Mouse (Mus musculus): ENCODE data around the gene Ccdc107. TPM values are rescaled to one million over a fixed set of nuclear protein-coding genes. Genes with fewer than 3 reads are reported as not detected.

The Ccdc107 gene
- polyA plus RNA-seq, 1 experiment from 2014 or later = 130 TPM

DNA sequence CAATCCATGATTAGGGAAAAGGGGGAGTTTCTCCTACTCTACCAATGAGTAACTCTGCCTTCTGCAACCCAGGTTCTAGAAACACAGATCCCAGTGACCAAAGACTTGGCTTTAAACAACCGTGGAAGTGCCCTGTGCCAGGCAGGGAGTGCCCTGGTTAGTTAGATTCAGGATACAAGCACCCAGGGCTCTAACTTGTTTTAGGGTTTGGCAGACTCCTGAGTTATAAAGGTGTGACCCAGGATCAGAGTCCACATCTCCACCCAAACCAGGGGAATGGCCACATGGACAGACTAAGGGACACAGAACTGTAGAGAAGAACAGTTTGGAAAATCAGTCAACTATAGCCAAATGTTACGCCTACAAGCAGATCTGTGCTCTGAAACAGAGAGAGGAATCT is 10.3 kb downstream of the Ccdc107 start:
- H3K27ac ChIP-seq (ENCODE audit: low read length) = no peak overlapping the region
- ATAC-seq (ENCODE audit: insufficient number of reproducible peaks, insufficient read depth, low FRiP score, low read depth) = no peak
- H3K36me3 ChIP-seq (ENCODE audit: control insufficient read depth, insufficient read depth, low read length) = no peaks in the 10 kb centered on the region
- 77% methylated on average over 2 of the region's 2 CpGs for WGBS
- H3K9me3 ChIP-seq (ENCODE audit: control insufficient read depth, low read depth, low read length) = no peaks in the 10 kb centered on the region
- H3K4me1 ChIP-seq (ENCODE audit: control insufficient read depth, insufficient read depth, low read length) = peaks cover 13% of the 10 kb centered on the region
- H3K9ac ChIP-seq (replicated peaks; ENCODE audit: low read depth, low read length) = no peak overlapping the region
- H3K27me3 ChIP-seq (ENCODE audit: control insufficient read depth, insufficient read depth, low read length) = no peaks in the 10 kb centered on the region
- H3K4me2 ChIP-seq (replicated peaks; ENCODE audit: low read depth, low read length) = no peak overlapping the region
- no peak overlapping the region for H3K4me3 ChIP-seq (ENCODE audit: low read depth, low read length)

DNA sequence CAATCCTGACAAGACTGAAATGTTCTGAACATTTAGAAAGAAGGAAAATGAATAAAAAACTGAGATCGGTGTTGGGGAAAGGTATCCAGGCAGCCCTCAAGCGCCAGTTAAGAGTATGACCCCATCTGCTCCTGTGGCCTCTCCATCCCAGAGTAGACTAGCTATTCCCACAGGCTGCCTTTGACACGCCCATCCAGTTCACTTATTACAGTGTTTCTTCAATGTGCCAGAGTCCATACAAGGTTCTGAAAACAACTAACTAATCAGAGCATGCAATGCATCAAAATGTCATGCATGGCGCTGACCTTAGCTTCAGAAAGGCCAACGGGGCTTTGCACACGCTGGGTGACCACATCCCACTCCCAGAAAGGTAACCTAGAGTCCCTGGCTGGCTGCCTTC is 10.8 kb downstream of the Ccdc107 start:
- H3K27me3 ChIP-seq (ENCODE audit: control insufficient read depth, insufficient read depth, low read length) = no peaks in the 10 kb centered on the region
- no peaks in the 10 kb centered on the region for H3K9me3 ChIP-seq (ENCODE audit: control insufficient read depth, low read depth, low read length)
- no peaks in the 10 kb centered on the region for H3K36me3 ChIP-seq (ENCODE audit: control insufficient read depth, insufficient read depth, low read length)
- no peak for ATAC-seq (ENCODE audit: insufficient number of reproducible peaks, insufficient read depth, low FRiP score, low read depth)
- no peak overlapping the region for H3K4me2 ChIP-seq (replicated peaks; ENCODE audit: low read depth, low read length)
- no peak overlapping the region for H3K4me3 ChIP-seq (ENCODE audit: low read depth, low read length)
- peaks cover 12% of the 10 kb centered on the region for H3K4me1 ChIP-seq (ENCODE audit: control insufficient read depth, insufficient read depth, low read length)
- H3K9ac ChIP-seq (replicated peaks; ENCODE audit: low read depth, low read length) = no peak overlapping the region
- 73% methylated on average over 6 of the region's 6 CpGs for WGBS
- H3K27ac ChIP-seq (ENCODE audit: low read length) = no peak overlapping the region

DNA sequence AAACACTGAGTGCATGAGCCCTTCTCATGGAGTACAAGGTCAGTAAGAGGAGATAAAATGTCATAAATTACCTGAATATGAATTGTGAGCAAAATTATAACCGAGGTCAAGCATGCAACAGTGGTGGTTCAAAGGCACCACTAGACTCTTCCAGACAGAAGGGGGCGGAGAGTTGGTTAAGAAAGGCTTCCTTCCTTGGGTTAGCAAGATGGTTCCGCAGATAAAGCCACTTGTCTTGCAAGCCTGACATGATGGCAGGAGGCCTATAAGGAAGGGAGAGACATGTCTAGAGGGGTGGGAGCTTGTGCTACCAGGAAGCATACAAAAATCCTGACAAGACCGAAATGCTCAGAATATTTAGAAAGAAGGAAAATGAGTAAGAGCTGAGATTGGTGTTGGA is 11.6 kb downstream of the Ccdc107 start:
- Histone ChIP-seq H3K27ac (ENCODE audit: low read length) (no peak overlapping the region), H3K4me3 (ENCODE audit: low read depth, low read length) (no peak overlapping the region), H3K4me1 (ENCODE audit: control insufficient read depth, insufficient read depth, low read length) (peaks cover 14% of the 10 kb centered on the region), H3K4me2 (replicated peaks; ENCODE audit: low read depth, low read length) (no peak overlapping the region), H3K27me3 (ENCODE audit: control insufficient read depth, insufficient read depth, low read length) (no peaks in the 10 kb centered on the region), H3K9ac (replicated peaks; ENCODE audit: low read depth, low read length) (no peak overlapping the region), H3K36me3 (ENCODE audit: control insufficient read depth, insufficient read depth, low read length) (no peaks in the 10 kb centered on the region), H3K9me3 (ENCODE audit: control insufficient read depth, low read depth, low read length) (no peaks in the 10 kb centered on the region)
- WGBS = 84% methylated on average over 4 of the region's 4 CpGs
- no peak for ATAC-seq (ENCODE audit: insufficient number of reproducible peaks, insufficient read depth, low FRiP score, low read depth)

DNA sequence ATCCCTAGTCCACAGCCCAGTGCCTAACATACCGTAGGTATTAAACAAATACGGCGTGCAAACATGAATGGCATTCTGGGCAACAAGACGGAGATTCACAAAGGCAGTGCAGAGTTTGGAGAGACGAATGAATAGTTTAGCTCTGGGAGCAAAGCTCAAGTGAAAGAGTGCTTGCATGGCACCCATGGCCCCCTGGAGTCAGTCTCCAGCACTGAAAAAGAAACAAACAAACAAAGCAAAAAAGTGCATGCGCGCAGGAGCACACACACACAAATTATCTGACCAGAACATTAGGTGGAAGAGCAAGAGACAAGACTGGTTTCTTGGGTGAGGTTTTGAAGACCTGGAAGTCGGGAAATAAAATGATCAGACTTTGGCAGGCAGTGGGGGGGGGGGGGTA is 13.4 kb downstream of the Ccdc107 start:
- Histone ChIP-seq H3K4me1 (ENCODE audit: control insufficient read depth, insufficient read depth, low read length) (peaks cover 14% of the 10 kb centered on the region), H3K4me3 (ENCODE audit: low read depth, low read length) (no peak overlapping the region), H3K27ac (ENCODE audit: low read length) (no peak overlapping the region), H3K9ac (replicated peaks; ENCODE audit: low read depth, low read length) (no peak overlapping the region), H3K36me3 (ENCODE audit: control insufficient read depth, insufficient read depth, low read length) (no peaks in the 10 kb centered on the region), H3K27me3 (ENCODE audit: control insufficient read depth, insufficient read depth, low read length) (no peaks in the 10 kb centered on the region), H3K4me2 (replicated peaks; ENCODE audit: low read depth, low read length) (no peak overlapping the region), H3K9me3 (ENCODE audit: control insufficient read depth, low read depth, low read length) (no peaks in the 10 kb centered on the region)
- 78% methylated on average over 8 of the region's 8 CpGs for WGBS
- ATAC-seq (ENCODE audit: insufficient number of reproducible peaks, insufficient read depth, low FRiP score, low read depth) = no peak

DNA sequence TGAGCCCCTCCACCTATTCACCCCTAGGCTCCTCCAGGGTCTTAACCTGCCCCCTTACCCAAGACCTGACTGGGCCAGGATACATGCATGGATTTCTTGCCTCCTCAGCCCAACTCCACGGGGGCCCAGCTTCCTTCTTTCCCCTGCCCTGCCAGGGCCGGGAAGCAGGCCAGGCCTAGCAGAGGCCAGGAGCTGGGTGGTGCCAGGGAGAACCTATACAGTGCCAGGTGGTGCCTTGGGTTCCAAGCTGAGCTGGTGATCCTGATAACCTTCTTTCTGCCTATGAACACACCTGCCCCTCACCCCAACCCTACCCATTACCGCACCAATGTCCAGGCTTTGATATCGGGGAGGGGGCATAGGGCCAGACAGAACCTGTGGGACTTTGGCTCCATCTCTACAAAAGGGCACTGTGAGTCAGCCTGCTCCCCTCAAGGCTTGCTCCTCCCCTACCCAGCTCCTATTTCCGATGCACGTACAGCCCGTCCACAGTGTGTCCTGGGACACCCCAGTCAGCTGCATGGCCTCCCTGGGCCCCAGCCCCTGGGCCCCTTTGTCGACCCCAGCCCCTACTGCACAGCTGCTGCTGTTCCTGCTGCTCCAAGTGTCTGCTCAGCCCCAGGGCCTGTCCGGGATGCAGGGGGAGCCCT is 14.0 kb downstream of the Ccdc107 start, which contains the start of gene Car9:
Car9 (plus strand) TSS at position 431 of the 650 bp plus-strand sequence.
- 56% methylated on average over 9 of the region's 9 CpGs for WGBS
- H3K4me2 ChIP-seq (replicated peaks; ENCODE audit: low read depth, low read length) = peak within 1 kb of the TSS; percentile 86
- no peaks in the 10 kb centered on the region for H3K9me3 ChIP-seq (ENCODE audit: control insufficient read depth, low read depth, low read length)
- H3K9ac ChIP-seq (replicated peaks; ENCODE audit: low read depth, low read length) = 0 out of 2 replicates have a peak within 1 kb of the TSS, but pooled peaks have one; percentile 39
- peaks cover 14% of the 10 kb centered on the region for H3K4me1 ChIP-seq (ENCODE audit: control insufficient read depth, insufficient read depth, low read length)
- H3K27me3 ChIP-seq (ENCODE audit: control insufficient read depth, insufficient read depth, low read length) = no peaks in the 10 kb centered on the region
- no peak; the same call in 1 of the 2 replicates for ATAC-seq (ENCODE audit: insufficient number of reproducible peaks, insufficient read depth, low FRiP score, low read depth)
- H3K36me3 ChIP-seq (ENCODE audit: control insufficient read depth, insufficient read depth, low read length) = no peaks in the 10 kb centered on the region
- H3K4me3 ChIP-seq (ENCODE audit: low read depth, low read length) = peak within 1 kb of the TSS; percentile 40; the same call in 1 of the 2 replicates
- no peak within 1 kb of the TSS for H3K27ac ChIP-seq (ENCODE audit: low read length)

DNA sequence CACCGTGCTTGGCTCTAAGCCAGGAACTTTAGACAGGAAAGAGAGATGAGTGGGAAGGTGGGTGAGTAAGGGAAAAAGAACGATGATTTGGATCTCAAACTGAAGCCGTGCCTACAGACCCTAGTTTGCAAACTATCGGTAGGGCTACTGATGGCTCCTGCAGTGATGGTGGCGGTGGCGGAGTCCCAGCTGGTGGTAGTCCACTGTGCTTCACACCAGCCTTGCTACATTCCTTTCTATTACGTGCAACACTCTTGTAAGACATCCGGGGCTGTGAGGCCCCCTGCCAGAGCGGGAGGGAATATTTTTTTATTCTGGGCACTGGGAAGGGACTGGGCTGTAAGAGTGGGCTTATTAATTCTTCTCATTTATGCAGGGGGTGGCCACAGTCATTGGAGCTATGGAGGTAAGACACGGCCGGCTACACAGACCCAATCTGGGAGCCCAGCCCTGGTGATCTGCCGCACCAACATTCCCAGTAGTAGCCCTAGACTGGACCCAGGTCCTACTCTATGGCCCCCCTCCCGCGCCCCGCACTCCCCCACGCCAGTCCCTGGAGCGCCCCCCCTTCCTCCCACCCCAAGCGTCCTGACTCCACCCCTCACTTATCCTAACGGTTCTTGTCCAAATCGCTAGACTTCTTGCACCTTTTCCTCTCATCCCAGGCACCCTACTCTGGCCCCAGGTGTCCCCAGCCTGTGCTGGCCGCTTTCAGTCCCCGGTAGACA is 15.4 kb downstream of the Ccdc107 start:
- no peaks in the 10 kb centered on the region for H3K27me3 ChIP-seq (ENCODE audit: control insufficient read depth, insufficient read depth, low read length)
- peaks cover 14% of the 10 kb centered on the region for H3K4me1 ChIP-seq (ENCODE audit: control insufficient read depth, insufficient read depth, low read length)
- no peak overlapping the region for H3K27ac ChIP-seq (ENCODE audit: low read length)
- no peaks in the 10 kb centered on the region for H3K9me3 ChIP-seq (ENCODE audit: control insufficient read depth, low read depth, low read length)
- ATAC-seq (ENCODE audit: insufficient number of reproducible peaks, insufficient read depth, low FRiP score, low read depth) = peak; percentile 62
- peak overlapping the region; percentile 86 for H3K4me2 ChIP-seq (replicated peaks; ENCODE audit: low read depth, low read length)
- peak overlapping the region; percentile 40 for H3K4me3 ChIP-seq (ENCODE audit: low read depth, low read length)
- peak overlapping the region; percentile 39; the same call in 1 of the 2 replicates for H3K9ac ChIP-seq (replicated peaks; ENCODE audit: low read depth, low read length)
- H3K36me3 ChIP-seq (ENCODE audit: control insufficient read depth, insufficient read depth, low read length) = no peaks in the 10 kb centered on the region
- WGBS = 4% methylated on average over 22 of the region's 22 CpGs

DNA sequence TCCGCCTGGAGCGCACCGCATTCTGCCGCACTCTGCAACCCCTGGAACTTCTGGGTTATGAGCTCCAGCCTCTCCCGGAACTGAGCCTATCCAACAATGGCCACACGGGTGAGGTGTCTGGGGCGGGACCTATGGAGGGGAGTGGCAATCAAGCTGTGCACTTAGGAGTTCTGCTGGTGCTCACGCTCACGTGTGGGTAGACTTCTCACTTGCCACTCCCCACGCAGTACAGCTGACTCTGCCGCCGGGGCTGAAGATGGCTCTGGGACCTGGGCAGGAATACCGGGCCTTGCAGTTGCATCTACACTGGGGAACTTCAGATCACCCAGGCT is 15.9 kb downstream of the Ccdc107 start:
- peaks cover 14% of the 10 kb centered on the region for H3K4me1 ChIP-seq (ENCODE audit: control insufficient read depth, insufficient read depth, low read length)
- H3K4me2 ChIP-seq (replicated peaks; ENCODE audit: low read depth, low read length) = peak overlapping the region; percentile 86
- no peak overlapping the region; the same call in 1 of the 2 replicates for H3K27ac ChIP-seq (ENCODE audit: low read length)
- no peaks in the 10 kb centered on the region for H3K36me3 ChIP-seq (ENCODE audit: control insufficient read depth, insufficient read depth, low read length)
- peak; percentile 78 for ATAC-seq (ENCODE audit: insufficient number of reproducible peaks, insufficient read depth, low FRiP score, low read depth)
- peak overlapping the region; percentile 39; the same call in 1 of the 2 replicates for H3K9ac ChIP-seq (replicated peaks; ENCODE audit: low read depth, low read length)
- no peaks in the 10 kb centered on the region for H3K27me3 ChIP-seq (ENCODE audit: control insufficient read depth, insufficient read depth, low read length)
- no peaks in the 10 kb centered on the region for H3K9me3 ChIP-seq (ENCODE audit: control insufficient read depth, low read depth, low read length)
- peak overlapping the region; percentile 40 for H3K4me3 ChIP-seq (ENCODE audit: low read depth, low read length)
- 4% methylated on average over 13 of the region's 13 CpGs for WGBS

DNA sequence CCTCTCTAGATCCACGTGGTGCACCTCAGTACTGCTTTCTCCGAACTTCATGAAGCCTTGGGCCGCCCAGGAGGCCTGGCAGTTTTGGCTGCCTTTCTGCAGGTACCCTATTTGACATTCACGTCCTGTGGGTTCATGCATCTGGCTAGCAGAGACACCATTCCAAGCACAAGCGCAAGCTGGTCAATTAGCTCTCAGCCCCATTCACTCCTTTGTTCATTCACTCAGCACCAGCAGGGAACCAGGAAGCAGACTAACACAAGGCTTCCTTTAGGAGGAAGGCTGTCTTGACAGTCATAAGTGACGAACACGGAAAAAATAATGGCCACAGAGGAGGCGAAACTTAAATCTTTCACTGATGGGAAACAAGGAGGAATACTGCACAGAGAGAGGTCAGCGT is 16.4 kb downstream of the Ccdc107 start:
- H3K4me3 ChIP-seq (ENCODE audit: low read depth, low read length) = peak overlapping the region; percentile 40
- peak overlapping the region; percentile 86 for H3K4me2 ChIP-seq (replicated peaks; ENCODE audit: low read depth, low read length)
- H3K9me3 ChIP-seq (ENCODE audit: control insufficient read depth, low read depth, low read length) = no peaks in the 10 kb centered on the region
- no peak overlapping the region for H3K9ac ChIP-seq (replicated peaks; ENCODE audit: low read depth, low read length)
- H3K4me1 ChIP-seq (ENCODE audit: control insufficient read depth, insufficient read depth, low read length) = peaks cover 14% of the 10 kb centered on the region
- H3K27ac ChIP-seq (ENCODE audit: low read length) = peak overlapping the region; percentile 39; the same call in 1 of the 2 replicates
- WGBS = 46% methylated on average over 9 of the region's 9 CpGs
- ATAC-seq (ENCODE audit: insufficient number of reproducible peaks, insufficient read depth, low FRiP score, low read depth) = no peak
- H3K36me3 ChIP-seq (ENCODE audit: control insufficient read depth, insufficient read depth, low read length) = no peaks in the 10 kb centered on the region
- no peaks in the 10 kb centered on the region for H3K27me3 ChIP-seq (ENCODE audit: control insufficient read depth, insufficient read depth, low read length)

Measured in stomach, embryonic 14.5 days (tissue).